Mouse (Mus musculus) stomach, postnatal 0 days (tissue): ENCODE results near the gene Actr6. TPM values are rescaled to one million over a fixed set of nuclear protein-coding genes. Genes with fewer than 3 reads are reported as not detected.
A peak's percentile ranks its signal among the peaks of the same experiment; 100 is the strongest.
"Not testable (repeated sequence)": the region's sequence is repeated elsewhere in the genome, so short reads cannot be mapped to it uniquely, and the experiment has no call there.

Source experiments
- ATAC-seq: fragments of 200-750 bp; cut with Nextera tagmentation; 2 replicates; pipeline ENCODE4 v1.8.0; 2017; ENCODE audit not compliant: low FRiP score, low TSS enrichment
- DNase-seq: peaks from one replicate; pipeline ENCODE4 v3.0.0-alpha.2; 2016; ENCODE audit warnings: low spot score
- H3K27ac ChIP-seq: fragments of 300-500 bp; sonication (generic); replicated peaks from 2 replicates; pipeline ENCODE4 v1.5.1; 2014; ENCODE audit warnings: mild to moderate bottlenecking, control low read depth
- H3K27me3 ChIP-seq: fragments of 300-500 bp; sonication (generic); 2 replicates; pipeline ENCODE4 v1.6.1; 2014; ENCODE audit warnings: low read length; ENCODE audit not compliant: control insufficient read depth, insufficient read depth
- H3K36me3 ChIP-seq: fragments of 300-500 bp; sonication (generic); 2 replicates; pipeline ENCODE4 v1.6.1; 2014; ENCODE audit warnings: low read length, mixed read lengths; ENCODE audit not compliant: control insufficient read depth, insufficient read depth
- H3K4me1 ChIP-seq: fragments of 300-500 bp; sonication (generic); replicated peaks from 2 replicates; pipeline ENCODE4 v1.6.1; 2014; ENCODE audit warnings: antibody characterized with exemption; ENCODE audit not compliant: control insufficient read depth, insufficient read depth
- H3K4me2 ChIP-seq: fragments of 300-500 bp; sonication (generic); replicated peaks from 2 replicates; pipeline ENCODE4 v1.6.1; 2014; ENCODE audit warnings: low read depth, mild to moderate bottlenecking, control low read depth, moderate library complexity
- H3K4me3 ChIP-seq: fragments of 300-500 bp; sonication (generic); 2 replicates; pipeline ENCODE4 v1.5.1; 2014; ENCODE audit warnings: low read depth, low read length, control low read depth
- H3K9ac ChIP-seq: fragments of 300-500 bp; sonication (generic); 2 replicates; pipeline ENCODE4 v1.6.1; 2014; ENCODE audit warnings: mild to moderate bottlenecking, low read length, control low read depth, mixed read lengths
- H3K9me3 ChIP-seq: fragments of 300-500 bp; sonication (generic); 2 replicates; pipeline ENCODE4 v1.6.1; 2016; ENCODE audit warnings: low read length; ENCODE audit not compliant: control insufficient read depth
- CTCF ChIP-seq: IDR thresholded peaks from 2 replicates; pipeline ENCODE4 v1.5.1; 2016; ENCODE audit warnings: antibody characterized with exemption, low read depth, mild to moderate bottlenecking, moderate library complexity
- EP300 ChIP-seq: optimal IDR thresholded peaks from 2 replicates; pipeline ENCODE3; 2016; ENCODE audit warnings: antibody characterized with exemption
- WGBS: fragments of 180-500 bp; shearing (Covaris S2); extraction: QIAGEN DNeasy Blood & Tissue Kit; methylation state at CpG from one replicate; pipeline ENCODE4 v1.1.7; 2014; 5-methylcytosine and 5-hydroxymethylcytosine counted together
- polyA plus RNA-seq: library from polyadenylated mRNA; unstranded; fragments of >200 nt; fragmentation: Nextera tagmentation; extraction: Ambion mirVana; gene quantifications from 2 replicates; pipeline ENCODE4 v1.2.1, GENCODE M21; 2015

Actr6 gene
- polyA plus RNA-seq, 1 experiment from 2014 or later, result 17.1 TPM

DNA sequence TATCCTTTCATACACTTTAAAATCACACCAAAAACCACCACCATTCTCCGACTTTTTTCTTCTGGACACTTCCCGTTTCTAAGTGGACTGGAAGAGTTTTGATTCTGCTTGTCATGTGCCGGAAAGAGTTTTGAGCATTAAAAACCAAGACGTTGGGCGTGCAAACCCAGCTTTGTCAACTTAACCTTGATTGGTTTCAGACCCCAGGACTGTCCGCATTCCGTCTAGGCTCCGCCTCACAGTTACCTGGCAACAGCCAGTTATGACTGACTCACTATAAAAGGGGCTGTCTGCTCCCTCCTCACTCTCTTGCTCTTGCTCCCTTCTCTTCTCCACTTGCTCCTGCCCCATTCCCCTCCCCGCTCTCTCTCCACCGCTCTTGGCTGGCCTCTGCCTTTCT, 23.4 kb downstream of the Actr6 start:
- ATAC-seq (peak; percentile 59; the same call in 1 of the 2 replicates), DNase-seq (peak; percentile 32)
- H3K4me2 ChIP-seq, result peak overlapping the region; percentile 31; the same call in 1 of the 2 replicates
- no peaks in the 10 kb centered on the region for H3K9me3 ChIP-seq
- H3K4me1 ChIP-seq, result no peaks in the 10 kb centered on the region
- no peak overlapping the region for H3K9ac ChIP-seq
- WGBS, result 33% methylated on average over 10 of the region's 10 CpGs
- H3K27me3 ChIP-seq, result no peaks in the 10 kb centered on the region
- TF ChIP-seq CTCF (no peak), EP300 (no peak)
- H3K36me3 ChIP-seq, result peaks cover 5% of the 10 kb centered on the region
- H3K27ac ChIP-seq, result no peak overlapping the region
- H3K4me3 ChIP-seq, result no peak overlapping the region

DNA sequence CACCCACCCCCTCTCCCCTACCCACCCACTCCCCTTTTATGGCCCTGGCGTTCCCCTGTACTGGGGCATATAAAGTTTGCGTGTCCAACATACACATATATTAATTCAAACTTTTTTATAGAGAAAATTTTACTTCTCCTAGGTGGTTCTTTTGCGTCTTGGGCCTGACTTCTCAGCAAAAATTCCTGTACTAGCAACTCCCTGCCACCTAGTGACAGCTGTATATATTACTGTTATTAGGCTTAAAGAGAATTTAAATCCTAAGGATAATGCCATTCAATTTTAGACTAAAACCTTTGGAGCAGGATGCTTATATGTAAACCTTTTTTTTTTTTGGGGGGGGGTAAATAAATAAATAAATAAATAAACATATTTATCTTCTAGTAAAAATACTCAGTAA, 24.7 kb downstream of the Actr6 start:
- no peak for ATAC-seq
- Histone ChIP-seq H3K27ac (no peak overlapping the region), H3K36me3 (peaks cover under 1% of the 10 kb centered on the region), H3K27me3 (no peaks in the 10 kb centered on the region), H3K9ac (no peak overlapping the region), H3K9me3 (no peaks in the 10 kb centered on the region), H3K4me2 (no peak overlapping the region), H3K4me3 (no peak overlapping the region), H3K4me1 (no peaks in the 10 kb centered on the region)
- DNase-seq, result no peak
- 71% methylated on average over 3 of the region's 3 CpGs for WGBS
- TF ChIP-seq CTCF (peak; percentile 49), EP300 (no peak)

DNA sequence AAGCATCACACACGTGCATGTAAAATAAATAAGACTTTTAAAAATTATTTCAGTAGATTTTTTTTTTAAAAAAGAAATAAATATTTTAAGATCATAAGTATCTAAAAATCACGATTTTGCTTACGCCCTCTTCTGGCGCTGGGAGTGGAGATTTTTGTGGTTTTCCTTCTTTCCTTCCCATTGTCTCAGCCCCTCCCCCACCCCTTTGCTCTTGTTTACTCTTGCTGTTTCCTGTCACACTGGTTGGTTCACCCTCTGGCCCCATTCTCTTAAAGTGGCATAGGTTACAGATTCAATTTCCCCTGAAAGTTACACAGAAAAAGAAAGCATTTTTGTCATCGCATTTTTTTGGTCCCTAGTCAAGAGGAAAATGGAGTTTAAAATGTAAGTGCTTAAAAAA, 29.1 kb downstream of the Actr6 start:
- no peaks in the 10 kb centered on the region for H3K4me1 ChIP-seq
- H3K4me3 ChIP-seq, result no peak overlapping the region
- no peaks in the 10 kb centered on the region for H3K27me3 ChIP-seq
- no peaks in the 10 kb centered on the region for H3K36me3 ChIP-seq
- 0 out of 2 replicates have a peak, but pooled peaks have one; percentile 70 for ATAC-seq
- H3K9ac ChIP-seq, result no peak overlapping the region
- no peak overlapping the region for H3K27ac ChIP-seq
- no peaks in the 10 kb centered on the region for H3K9me3 ChIP-seq
- WGBS, result 41% methylated on average over 5 of the region's 5 CpGs
- no peak overlapping the region for H3K4me2 ChIP-seq
- peak; percentile 56 for DNase-seq
- TF ChIP-seq CTCF, result no peak
- TF ChIP-seq EP300, result no peak

DNA sequence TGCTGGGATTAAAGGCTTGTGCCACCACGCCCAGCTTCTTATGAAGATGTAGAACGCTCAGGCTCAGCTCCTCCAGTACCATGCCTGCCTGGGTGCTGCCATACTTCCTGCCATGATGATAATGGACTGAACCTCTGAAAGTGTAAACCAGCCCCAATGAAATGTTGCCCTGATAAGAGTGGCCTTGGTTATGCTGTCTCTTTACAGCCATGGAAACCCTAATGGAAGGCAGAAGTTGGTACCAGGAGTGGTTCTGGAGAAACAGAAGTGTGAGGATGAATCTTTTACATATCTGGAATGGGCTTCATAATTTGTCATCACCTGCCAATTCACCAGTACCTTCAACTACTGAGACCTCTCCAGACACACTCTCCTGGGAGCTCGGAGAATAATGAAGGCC, 34.1 kb downstream of the Actr6 start:
- Histone ChIP-seq H3K4me1 (no peaks in the 10 kb centered on the region), H3K4me3 (no peak overlapping the region), H3K4me2 (no peak overlapping the region), H3K27me3 (no peaks in the 10 kb centered on the region), H3K9me3 (no peaks in the 10 kb centered on the region), H3K36me3 (no peaks in the 10 kb centered on the region), H3K27ac (no peak overlapping the region), H3K9ac (no peak overlapping the region)
- no peak for DNase-seq
- TF ChIP-seq CTCF (no peak), EP300 (no peak)
- 85% methylated on average over 3 of the region's 3 CpGs for WGBS
- no peak for ATAC-seq

DNA sequence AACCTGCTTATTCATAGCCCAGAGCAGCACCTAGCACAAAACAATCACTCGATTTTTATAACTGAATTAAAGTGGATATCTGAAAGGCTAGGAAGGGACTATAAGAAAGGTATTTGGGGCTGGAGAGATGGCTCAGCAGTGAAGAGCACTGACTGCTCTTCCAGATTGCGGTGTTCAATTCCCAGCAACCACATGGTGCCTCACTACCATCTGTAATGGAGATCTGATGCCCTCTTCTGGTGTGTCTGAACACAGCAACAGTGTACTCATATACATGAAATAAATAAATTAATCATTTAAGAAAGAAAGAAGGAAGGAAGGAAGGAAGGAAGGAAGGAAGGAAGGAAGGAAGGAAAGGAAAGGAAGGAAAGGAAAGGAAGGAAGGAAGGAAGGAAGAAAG, 35.8 kb downstream of the Actr6 start:
- not testable (repeated sequence) for H3K36me3 ChIP-seq, H3K27me3 ChIP-seq, ATAC-seq, H3K9me3 ChIP-seq, H3K9ac ChIP-seq, H3K4me3 ChIP-seq, H3K27ac ChIP-seq, H3K4me1 ChIP-seq, DNase-seq, H3K4me2 ChIP-seq
- 77% methylated on average over 2 of the region's 2 CpGs for WGBS
- peak; percentile 18; the same call in 1 of the 2 replicates for TF ChIP-seq CTCF

DNA sequence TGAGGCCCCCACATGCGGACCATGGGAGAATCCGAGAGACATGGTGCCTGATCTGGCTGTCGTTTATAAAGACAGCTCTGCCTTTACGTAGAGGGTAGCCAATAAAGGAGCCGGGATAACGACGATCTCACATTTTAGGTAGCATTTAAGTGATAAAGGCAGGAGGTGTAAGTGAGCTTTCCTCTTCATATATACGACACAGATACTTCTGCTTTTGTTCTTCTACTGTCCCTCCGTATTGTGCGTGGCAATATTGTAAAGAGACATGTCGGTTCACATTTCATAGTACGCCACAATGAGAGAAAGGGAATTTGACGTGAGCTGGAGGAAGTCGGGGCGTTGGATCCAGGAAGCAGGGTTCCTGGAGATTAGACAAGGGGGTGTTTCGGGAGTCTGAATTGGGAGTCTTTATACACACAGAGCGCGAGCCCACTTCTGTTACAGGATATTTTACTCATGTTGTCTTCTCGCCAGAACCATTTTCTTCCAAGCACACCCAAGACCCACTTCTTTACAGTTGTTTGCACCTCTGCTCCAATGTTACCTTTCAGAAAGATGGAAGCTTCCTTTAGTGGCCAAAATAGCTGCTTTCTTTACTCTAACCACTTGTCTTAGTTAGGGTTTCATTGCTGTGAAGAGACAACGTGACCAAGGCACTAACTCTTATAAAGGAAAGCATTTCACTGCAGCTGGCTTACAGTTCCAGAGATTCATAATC, 36.7 kb downstream of the Actr6 start:
- H3K4me2 ChIP-seq, result no peak overlapping the region
- H3K4me3 ChIP-seq, result no peak overlapping the region
- no peaks in the 10 kb centered on the region for H3K27me3 ChIP-seq
- TF ChIP-seq CTCF (no peak), EP300 (no peak)
- H3K9ac ChIP-seq, result no peak overlapping the region
- DNase-seq (no peak), ATAC-seq (no peak)
- H3K27ac ChIP-seq, result no peak overlapping the region
- no peaks in the 10 kb centered on the region for H3K4me1 ChIP-seq
- WGBS, result 77% methylated on average over 20 of the region's 20 CpGs
- no peaks in the 10 kb centered on the region for H3K36me3 ChIP-seq
- no peaks in the 10 kb centered on the region for H3K9me3 ChIP-seq
